Mouse (Mus musculus) NIH3T3 (cell line): ENCODE results near the gene Rhoj.
A peak's percentile ranks its signal among the peaks of the same experiment; 100 is the strongest.

Source experiments
- DNase-seq: peaks from one replicate; pipeline ENCODE4 v3.0.0-alpha.2; 2012; ENCODE audit warnings: low read depth

Rhoj gene

GRCm38 (mm10) chr12:75350750-75351149 is 42.6 kb downstream of the Rhoj start:
- DNase-seq, result no peak

- DNase-seq, result no peak
These were observed 43.7 kb downstream of the Rhoj start for GRCm38 (mm10) chr12:75351846-75352245.

- DNase-seq, result peak; percentile 64
These were observed 44.3 kb downstream of the Rhoj start for GRCm38 (mm10) chr12:75352410-75352809.

GRCm38 (mm10) chr12:75354354-75354753 is 46.2 kb downstream of the Rhoj start:
- DNase-seq, result peak; percentile 80

GRCm38 (mm10) chr12:75357781-75358180 is 49.7 kb downstream of the Rhoj start:
- DNase-seq, result no peak

- DNase-seq, result peak; percentile 94
These were observed 50.6 kb downstream of the Rhoj start for GRCm38 (mm10) chr12:75358714-75359113.

- DNase-seq, result no peak
These were observed 51.4 kb downstream of the Rhoj start for GRCm38 (mm10) chr12:75359500-75359899.

- DNase-seq, result no peak
These were observed 51.9 kb downstream of the Rhoj start for GRCm38 (mm10) chr12:75359921-75360482.

- DNase-seq, result no peak
These were observed 54.3 kb downstream of the Rhoj start for GRCm38 (mm10) chr12:75362456-75362855.

GRCm38 (mm10) chr12:75364416-75364815 is 56.3 kb downstream of the Rhoj start:
- DNase-seq, result no peak

GRCm38 (mm10) chr12:75365621-75366124 is 57.6 kb downstream of the Rhoj start:
- DNase-seq, result no peak

GRCm38 (mm10) chr12:75367371-75367770 is 59.2 kb downstream of the Rhoj start:
- no peak for DNase-seq

- no peak for DNase-seq
These were observed 60.4 kb downstream of the Rhoj start for GRCm38 (mm10) chr12:75368527-75368926.

- peak; percentile 48 for DNase-seq
These were observed 61.3 kb downstream of the Rhoj start for GRCm38 (mm10) chr12:75369418-75369851.

- no peak for DNase-seq
These were observed 66.3 kb downstream of the Rhoj start for GRCm38 (mm10) chr12:75374437-75374836.

- no peak for DNase-seq
These were observed 66.9 kb downstream of the Rhoj start for GRCm38 (mm10) chr12:75375060-75375459.

GRCm38 (mm10) chr12:75376126-75376525 is 68.0 kb downstream of the Rhoj start:
- no peak for DNase-seq

GRCm38 (mm10) chr12:75386731-75387130 is 78.6 kb downstream of the Rhoj start:
- DNase-seq, result no peak

- DNase-seq, result peak; percentile 34
These were observed 79.0 kb downstream of the Rhoj start for GRCm38 (mm10) chr12:75387156-75387555.

GRCm38 (mm10) chr12:75387846-75388245 is 79.7 kb downstream of the Rhoj start:
- no peak for DNase-seq

GRCm38 (mm10) chr12:75388521-75388920 is 80.4 kb downstream of the Rhoj start:
- DNase-seq, result no peak

- DNase-seq, result peak; percentile 75
These were observed 81.4 kb downstream of the Rhoj start for GRCm38 (mm10) chr12:75389308-75390135.

- DNase-seq, result no peak
These were observed 83.4 kb downstream of the Rhoj start for GRCm38 (mm10) chr12:75391526-75391925.
